Mouse (Mus musculus) kidney, postnatal 0 days (tissue): Measurements from ENCODE around the gene Gm21738. TPM values are rescaled to one million over a fixed set of nuclear protein-coding genes. Genes with fewer than 3 reads are reported as not detected.
"Not testable (repeated sequence)": the region's sequence is repeated elsewhere in the genome, so short reads cannot be mapped to it uniquely, and the experiment has no call there.

Source experiments
- ATAC-seq: fragments of 200-750 bp; cut with Nextera tagmentation; replicated peaks from 2 replicates; pipeline ENCODE4 v1.8.0; 2017; ENCODE audit warnings: low read depth, moderate number of reproducible peaks, moderate TSS enrichment, moderate library complexity; ENCODE audit not compliant: low FRiP score
- DNase-seq: peaks from one replicate; pipeline ENCODE4 v3.0.0-alpha.2; 2016; ENCODE audit warnings: low spot score
- H3K27ac ChIP-seq: fragments of 300-500 bp; sonication (generic); 2 replicates; pipeline ENCODE4 v1.5.1; 2014; ENCODE audit warnings: mild to moderate bottlenecking
- H3K27me3 ChIP-seq: fragments of 300-500 bp; sonication (generic); 2 replicates; pipeline ENCODE4 v1.6.1; 2014; ENCODE audit warnings: low read length, mixed read lengths; ENCODE audit not compliant: insufficient read depth
- H3K36me3 ChIP-seq: fragments of 300-500 bp; sonication (generic); 2 replicates; pipeline ENCODE4 v1.6.1; 2014; ENCODE audit warnings: low read length, mixed read lengths; ENCODE audit not compliant: insufficient read depth
- H3K4me1 ChIP-seq: fragments of 300-500 bp; sonication (generic); replicated peaks from 2 replicates; pipeline ENCODE4 v1.6.1; 2014; ENCODE audit warnings: antibody characterized with exemption, low read length, mixed read lengths; ENCODE audit not compliant: insufficient read depth
- H3K4me2 ChIP-seq: fragments of 300-500 bp; sonication (generic); 2 replicates; pipeline ENCODE4 v1.6.1; 2014; ENCODE audit warnings: mild to moderate bottlenecking, low read length, moderate library complexity, mixed read lengths
- H3K4me3 ChIP-seq: fragments of 300-500 bp; sonication (generic); replicated peaks from 2 replicates; pipeline ENCODE4 v1.5.1; 2014; ENCODE audit warnings: low read depth, low read length
- H3K9ac ChIP-seq: fragments of 300-500 bp; sonication (generic); 2 replicates; pipeline ENCODE4 v1.6.1; 2014; ENCODE audit warnings: low read depth, low read length
- H3K9me3 ChIP-seq: fragments of 300-500 bp; sonication (generic); replicated peaks from 2 replicates; pipeline ENCODE4 v1.6.1; 2016; ENCODE audit warnings: low read length, inconsistent platforms, mixed read lengths
- WGBS: fragments of 180-500 bp; shearing (Covaris S2); extraction: QIAGEN DNeasy Blood & Tissue Kit; methylation state at CpG from one replicate; pipeline ENCODE4 v1.1.7; 2014; 5-methylcytosine and 5-hydroxymethylcytosine counted together
- polyA plus RNA-seq: library from polyadenylated mRNA; unstranded; fragments of >200 nt; fragmentation: Nextera tagmentation; extraction: Ambion mirVana; gene quantifications from 2 replicates; pipeline ENCODE4 v1.2.1, GENCODE M21; 2015

Gene Gm21738
- 0.45 TPM in 1 of 2 replicates, not detected in the other for polyA plus RNA-seq

GRCm38 (mm10) chr14:19418830-19419229 is at the start of gene Gm21738:
Gene Gm21738, minus strand, starts transcription at chr14:19418930.
- not testable (repeated sequence) for H3K4me2 ChIP-seq, H3K27ac ChIP-seq, DNase-seq, H3K4me3 ChIP-seq, H3K36me3 ChIP-seq, H3K9me3 ChIP-seq, H3K4me1 ChIP-seq, H3K27me3 ChIP-seq, H3K9ac ChIP-seq, ATAC-seq
- WGBS, result 78% methylated on average over 7 of the region's 7 CpGs

- not testable (repeated sequence) for H3K27ac ChIP-seq, H3K9ac ChIP-seq, H3K27me3 ChIP-seq, H3K4me2 ChIP-seq, H3K36me3 ChIP-seq, H3K9me3 ChIP-seq, H3K4me1 ChIP-seq, DNase-seq, H3K4me3 ChIP-seq, ATAC-seq
- 90% methylated on average over 7 of the region's 7 CpGs for WGBS
Observed at GRCm38 (mm10) chr14:19383741-19384140, 35.0 kb downstream of the Gm21738 start.

Other genes with a start within 250 kb of the Gm21738 start
- gene Gm2244, start 131.0 kb upstream of the Gm21738 start, polyA plus RNA-seq, result not detected in 2 replicates
- 1.7 and 2.1 TPM in 2 replicates for gene Gm2237, start 166.2 kb upstream of the Gm21738 start, polyA plus RNA-seq
- gene Gm5458, start 183.7 kb upstream of the Gm21738 start, polyA plus RNA-seq, result not detected in 2 replicates